Mouse (Mus musculus) liver, adult 2 months (tissue): Measurements from ENCODE around the gene Cep290. TPM values are rescaled to one million over a fixed set of nuclear protein-coding genes. Genes with fewer than 3 reads are reported as not detected.
"Not testable (repeated sequence)": the region's sequence is repeated elsewhere in the genome, so short reads cannot be mapped to it uniquely, and the experiment has no call there.

Source experiments
- DNase-seq: peaks from one replicate; pipeline ENCODE4 v3.0.0-alpha.2; 2011; ENCODE audit warnings: low read depth, low spot score; ENCODE audit errors: extremely low read depth
- H3K27ac ChIP-seq: fragments of 200-500 bp; replicated peaks from 2 replicates; pipeline ENCODE4 v1.5.1; 2012; ENCODE audit warnings: low read depth, mild to moderate bottlenecking, control low read depth, inconsistent platforms, low read length; ENCODE audit not compliant: insufficient read depth
- H3K27me3 ChIP-seq: fragments of 200-500 bp; 2 replicates; pipeline ENCODE4 v1.6.1; 2012; ENCODE audit warnings: mild to moderate bottlenecking, moderate library complexity, low read length, inconsistent platforms; ENCODE audit not compliant: control insufficient read depth, insufficient read depth
- H3K36me3 ChIP-seq: fragments of 200-500 bp; 2 replicates; pipeline ENCODE4 v1.6.1; 2012; ENCODE audit warnings: low read length, inconsistent platforms; ENCODE audit not compliant: control insufficient read depth, insufficient read depth
- H3K4me1 ChIP-seq: fragments of 200-500 bp; 2 replicates; pipeline ENCODE4 v1.6.1; 2011; ENCODE audit warnings: low read length; ENCODE audit not compliant: control insufficient read depth, insufficient read depth
- H3K4me3 ChIP-seq: fragments of 200-500 bp; 2 replicates; pipeline ENCODE4 v1.5.1; 2011; ENCODE audit warnings: low read depth, mild to moderate bottlenecking, control low read depth, low read length, moderate library complexity; ENCODE audit not compliant: insufficient read depth
- H3K79me2 ChIP-seq: fragments of 200-500 bp; 2 replicates; pipeline ENCODE4 v1.6.1; 2012; ENCODE audit warnings: inconsistent platforms, mild to moderate bottlenecking, low read length, moderate library complexity; ENCODE audit not compliant: control insufficient read depth, insufficient read depth
- H3K9ac ChIP-seq: fragments of 200-500 bp; 2 replicates; pipeline ENCODE4 v1.6.1; 2012; ENCODE audit warnings: low read depth, mild to moderate bottlenecking, control low read depth, inconsistent platforms, low read length
- CTCF ChIP-seq: fragments of 200-500 bp; IDR thresholded peaks from 2 replicates; pipeline ENCODE4 v1.5.1; 2011; ENCODE audit warnings: low read depth, low read length, control low read depth
- POLR2A ChIP-seq: fragments of 200-500 bp; IDR thresholded peaks from 2 replicates; pipeline ENCODE4 v1.6.1; 2011; ENCODE audit warnings: low read length, control low read depth; ENCODE audit not compliant: insufficient read depth; ENCODE audit errors: extremely low read depth
- WGBS: fragments of 180-500 bp; shearing (Covaris S2); methylation state at CpG from one replicate; pipeline ENCODE4 v1.1.7; 2018; 5-methylcytosine and 5-hydroxymethylcytosine counted together
- polyA plus RNA-seq: library from polyadenylated mRNA; depleted of rRNA; stranded (reverse); fragments of >200 nt; gene quantifications from 2 replicates; pipeline ENCODE4 v1.2.3, GENCODE M21; 2012
- total RNA-seq: library from RNA; depleted of rRNA; stranded (reverse); fragments of >200 nt; gene quantifications from 2 replicates; pipeline ENCODE4 v1.2.3, GENCODE M21; 2014

The Cep290 gene
- total and polyA plus RNA-seq, 2 experiments, result 0.10 to 3.0 TPM

- no peak for DNase-seq
- no peaks in the 10 kb centered on the region for H3K79me2 ChIP-seq
- peaks cover 6% of the 10 kb centered on the region for H3K36me3 ChIP-seq
- H3K4me3 ChIP-seq, result no peak overlapping the region
- no peak for TF ChIP-seq CTCF
- no peak for TF ChIP-seq POLR2A
- H3K27ac ChIP-seq, result no peak overlapping the region
- H3K4me1 ChIP-seq, result no peaks in the 10 kb centered on the region
- WGBS, result 83% methylated on average over 3 of the region's 3 CpGs
- no peak overlapping the region for H3K9ac ChIP-seq
- H3K27me3 ChIP-seq, result no peaks in the 10 kb centered on the region
These were observed 69.3 kb downstream of the Cep290 start for GRCm38 (mm10) chr10:100556566-100557175.

DNA sequence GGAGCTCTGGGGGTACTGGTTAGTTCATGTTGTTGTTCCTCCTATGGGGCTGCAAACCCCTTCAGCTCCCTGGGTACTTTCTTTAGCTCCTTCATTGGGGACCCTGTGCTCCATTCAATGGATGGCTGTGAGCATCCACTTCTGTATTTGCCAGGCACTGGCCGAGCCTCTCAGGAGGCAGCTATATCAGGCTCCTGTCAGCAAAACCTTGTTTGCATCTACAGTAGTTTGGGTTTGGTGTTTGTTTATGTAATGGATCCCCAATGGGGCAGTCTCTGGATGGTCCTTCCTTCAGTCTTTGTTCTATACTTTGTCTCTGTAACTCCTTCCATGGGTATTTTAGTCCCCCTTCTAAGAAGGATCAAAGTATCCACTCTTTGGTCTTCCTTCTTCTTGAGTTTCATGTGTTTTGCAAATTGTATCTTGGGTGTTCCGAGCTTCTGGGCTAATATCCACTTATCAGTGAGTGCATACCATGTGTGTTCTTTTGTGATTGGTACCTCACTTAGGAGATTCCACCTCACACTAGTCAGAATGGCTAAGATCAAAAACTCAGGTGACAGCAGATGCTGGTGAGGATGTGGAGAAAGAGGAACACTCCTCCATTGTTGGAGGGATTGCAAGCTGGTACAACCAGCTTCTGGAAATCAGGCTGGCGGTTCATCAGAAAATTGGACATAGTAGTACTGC, 73.0 kb downstream of the Cep290 start:
- H3K9ac ChIP-seq, H3K4me3 ChIP-seq, H3K27ac ChIP-seq, DNase-seq, H3K4me1 ChIP-seq, H3K27me3 ChIP-seq, H3K79me2 ChIP-seq: not testable (repeated sequence)
- WGBS, result 98% methylated on average over 3 of the region's 3 CpGs
- H3K36me3 ChIP-seq, result peaks cover 12% of the 10 kb centered on the region

DNA sequence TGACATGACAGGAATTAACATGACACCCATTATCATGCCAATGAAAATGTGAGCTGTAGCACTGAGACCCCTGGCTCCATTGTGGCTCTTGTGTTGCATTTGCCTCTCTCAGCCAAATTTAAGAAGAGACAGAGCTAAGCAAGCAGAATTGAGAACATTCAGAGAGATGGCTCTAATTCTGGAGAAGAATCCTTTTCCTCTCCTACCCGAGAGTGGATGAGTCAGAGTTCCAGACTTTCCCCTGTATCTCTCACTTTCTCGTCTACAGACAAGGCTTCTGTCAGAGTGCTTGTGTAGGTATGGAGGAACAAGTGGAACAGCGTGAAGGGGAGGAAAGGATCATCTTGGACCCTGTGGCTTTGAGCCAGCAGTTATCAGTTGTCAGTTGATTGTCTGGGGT, 76.8 kb downstream of the Cep290 start:
- TF ChIP-seq CTCF, result no peak
- TF ChIP-seq POLR2A, result no peak
- Histone ChIP-seq H3K9ac (no peak overlapping the region), H3K36me3 (peaks cover 14% of the 10 kb centered on the region; the same call in 1 of the 2 replicates), H3K27ac (no peak overlapping the region), H3K79me2 (no peaks in the 10 kb centered on the region), H3K4me1 (no peaks in the 10 kb centered on the region), H3K4me3 (no peak overlapping the region), H3K27me3 (no peaks in the 10 kb centered on the region)
- no peak for DNase-seq
- 83% methylated on average over 3 of the region's 3 CpGs for WGBS

DNA sequence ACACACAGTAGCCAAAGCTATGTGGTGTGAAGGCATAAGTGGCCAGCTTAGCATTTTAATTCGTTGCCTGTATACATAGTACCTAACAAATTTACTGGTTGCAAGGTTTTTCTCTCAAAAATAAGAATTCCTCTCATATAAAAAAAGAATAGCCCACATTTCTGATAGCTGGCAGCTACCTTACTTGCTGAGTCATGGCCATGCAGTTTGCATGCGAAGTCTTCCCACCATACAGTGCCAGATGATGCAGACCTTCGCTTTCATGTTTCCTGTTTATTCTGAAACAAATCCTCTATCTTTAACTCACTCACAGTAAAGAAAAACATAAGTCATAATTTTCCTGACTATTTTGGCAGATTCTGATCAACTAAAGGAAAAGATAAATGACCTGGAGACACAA, 84.3 kb downstream of the Cep290 start:
- no peaks in the 10 kb centered on the region for H3K79me2 ChIP-seq
- H3K9ac ChIP-seq, result no peak overlapping the region
- DNase-seq, result no peak
- H3K27ac ChIP-seq, result no peak overlapping the region
- H3K36me3 ChIP-seq, result peaks cover 32% of the 10 kb centered on the region
- WGBS, result 82% methylated on average over 3 of the region's 3 CpGs
- H3K4me3 ChIP-seq, result no peak overlapping the region
- H3K4me1 ChIP-seq, result no peaks in the 10 kb centered on the region
- TF ChIP-seq CTCF (no peak), POLR2A (no peak)
- H3K27me3 ChIP-seq, result no peaks in the 10 kb centered on the region

DNA sequence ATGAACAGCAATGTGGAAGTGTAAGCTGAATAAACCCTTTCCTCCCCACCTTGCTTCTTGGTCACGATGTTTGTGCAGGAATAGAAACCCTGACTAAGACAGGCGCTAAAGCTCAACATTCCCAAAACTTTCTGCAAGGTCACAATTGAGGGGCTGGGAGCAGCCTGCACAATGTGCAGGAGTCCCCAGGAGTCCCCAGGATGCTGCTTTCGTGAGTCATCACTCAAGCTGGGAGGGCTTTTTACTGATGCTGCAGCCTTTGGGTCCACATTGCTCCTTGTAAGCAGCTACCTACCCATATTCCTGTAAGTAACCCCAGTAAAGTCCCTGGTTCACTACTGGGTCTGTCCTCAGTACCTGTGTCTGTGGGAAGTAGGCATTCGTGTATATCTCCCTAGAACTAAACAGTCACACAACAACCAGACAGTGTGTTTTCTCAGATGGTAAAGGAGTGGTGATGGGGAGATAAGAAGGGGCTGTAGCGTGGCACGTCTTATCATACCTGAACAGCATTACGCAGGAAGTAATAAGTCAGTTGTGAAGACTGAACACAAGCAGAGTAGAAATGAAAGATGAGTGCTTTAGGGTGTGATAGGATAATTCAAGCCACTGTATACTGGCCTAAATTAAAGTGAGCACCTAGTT, 87.3 kb downstream of the Cep290 start:
- 91% methylated on average over 7 of the region's 7 CpGs for WGBS
- Histone ChIP-seq H3K4me1 (no peaks in the 10 kb centered on the region), H3K27ac (no peak overlapping the region), H3K79me2 (no peaks in the 10 kb centered on the region), H3K9ac (no peak overlapping the region), H3K36me3 (peaks cover 33% of the 10 kb centered on the region), H3K27me3 (no peaks in the 10 kb centered on the region), H3K4me3 (no peak overlapping the region)
- TF ChIP-seq CTCF, result no peak
- TF ChIP-seq POLR2A, result no peak
- DNase-seq, result no peak

- DNase-seq, result no peak
- no peak for TF ChIP-seq CTCF
- no peak for TF ChIP-seq POLR2A
- no peaks in the 10 kb centered on the region for H3K79me2 ChIP-seq
- no peaks in the 10 kb centered on the region for H3K4me1 ChIP-seq
- no peak overlapping the region for H3K4me3 ChIP-seq
- H3K36me3 ChIP-seq, result peaks cover 33% of the 10 kb centered on the region
- no peak overlapping the region for H3K9ac ChIP-seq
- no peak overlapping the region for H3K27ac ChIP-seq
- H3K27me3 ChIP-seq, result no peaks in the 10 kb centered on the region
- WGBS, result 95% methylated on average over 7 of the region's 7 CpGs
These were observed 87.9 kb downstream of the Cep290 start for GRCm38 (mm10) chr10:100575294-100575693.
